Mouse (Mus musculus): ENCODE measurements around the gene Bmp2k. TPM values are rescaled to one million over a fixed set of nuclear protein-coding genes. Genes with fewer than 3 reads are reported as not detected.
A peak's percentile ranks its signal among the peaks of the same experiment; 100 is the strongest.

The Bmp2k gene
- total RNA-seq (2021), result 1 to 10 TPM; 8.9 to 9.1 TPM

DNA sequence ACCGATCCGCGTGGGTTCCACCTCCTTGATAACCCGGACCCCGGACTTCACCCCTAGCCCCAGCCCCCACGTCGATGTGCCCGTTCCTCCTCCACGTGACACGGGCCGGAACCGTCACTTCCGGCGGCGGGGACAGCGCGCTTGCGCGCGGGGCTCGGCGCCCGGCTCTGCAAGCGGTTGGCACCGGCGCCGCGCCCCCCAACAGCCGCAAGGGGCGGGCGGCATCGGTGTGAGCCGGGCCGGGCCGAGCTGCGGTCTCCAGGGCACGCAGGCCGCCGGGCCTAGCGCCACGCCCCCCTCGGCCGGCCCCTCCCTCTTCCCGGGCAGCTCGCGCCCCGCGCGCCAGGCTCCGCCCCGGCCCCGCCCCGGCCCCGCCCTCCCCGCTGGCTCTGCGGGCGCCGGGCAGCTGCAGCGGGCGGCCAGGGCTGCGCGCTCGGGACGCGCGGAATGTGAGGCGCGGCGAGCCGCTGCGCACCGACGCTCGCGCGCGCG, at the start of gene Bmp2k:
TSS of gene Bmp2k (plus strand) at position 380 of the 492 bp plus-strand sequence.
- intact Hi-C loops (cut with DNase I), result loop anchor here (2.0 to 5.0 kb wide), 3 partner anchors 79 to 205 kb away; partner anchors contain the start of gene Anxa3
- DNase-seq, result peak; percentile 87 to 93

DNA sequence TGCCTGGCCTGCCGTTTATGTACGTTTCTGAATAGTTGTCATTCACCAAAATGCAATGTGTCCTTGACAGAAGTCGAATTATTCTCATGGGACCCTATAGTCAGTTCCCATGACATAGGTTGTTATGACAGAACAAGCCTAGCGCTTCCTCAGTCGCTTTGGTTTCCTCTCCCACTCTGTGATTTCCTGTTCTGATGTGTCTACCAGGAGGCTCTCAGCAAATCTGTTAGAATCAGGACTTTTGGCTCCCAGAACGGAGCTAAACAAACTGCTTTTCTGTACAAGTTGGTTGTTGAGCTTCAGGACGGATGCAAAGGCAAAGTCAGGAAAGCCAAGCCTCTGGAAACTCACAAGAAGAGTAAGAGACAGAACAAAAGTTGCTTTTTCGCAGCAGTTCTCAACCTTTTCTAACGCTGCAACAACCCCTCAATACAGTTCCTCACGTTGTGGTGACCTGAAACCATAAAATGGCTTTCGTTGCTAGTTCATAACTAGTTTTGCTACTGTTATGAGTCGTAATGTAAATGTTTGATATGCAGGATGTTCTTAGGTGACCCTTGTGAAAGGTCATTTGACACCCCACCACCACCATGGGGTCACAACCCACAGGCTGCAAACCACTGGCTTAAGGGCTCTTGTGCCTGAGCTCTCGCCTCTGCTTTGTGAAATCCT, 48.5 kb upstream of the Bmp2k start:
- intact Hi-C loops (cut with DNase I), result no loop called here
- DNase-seq, result no peak

DNA sequence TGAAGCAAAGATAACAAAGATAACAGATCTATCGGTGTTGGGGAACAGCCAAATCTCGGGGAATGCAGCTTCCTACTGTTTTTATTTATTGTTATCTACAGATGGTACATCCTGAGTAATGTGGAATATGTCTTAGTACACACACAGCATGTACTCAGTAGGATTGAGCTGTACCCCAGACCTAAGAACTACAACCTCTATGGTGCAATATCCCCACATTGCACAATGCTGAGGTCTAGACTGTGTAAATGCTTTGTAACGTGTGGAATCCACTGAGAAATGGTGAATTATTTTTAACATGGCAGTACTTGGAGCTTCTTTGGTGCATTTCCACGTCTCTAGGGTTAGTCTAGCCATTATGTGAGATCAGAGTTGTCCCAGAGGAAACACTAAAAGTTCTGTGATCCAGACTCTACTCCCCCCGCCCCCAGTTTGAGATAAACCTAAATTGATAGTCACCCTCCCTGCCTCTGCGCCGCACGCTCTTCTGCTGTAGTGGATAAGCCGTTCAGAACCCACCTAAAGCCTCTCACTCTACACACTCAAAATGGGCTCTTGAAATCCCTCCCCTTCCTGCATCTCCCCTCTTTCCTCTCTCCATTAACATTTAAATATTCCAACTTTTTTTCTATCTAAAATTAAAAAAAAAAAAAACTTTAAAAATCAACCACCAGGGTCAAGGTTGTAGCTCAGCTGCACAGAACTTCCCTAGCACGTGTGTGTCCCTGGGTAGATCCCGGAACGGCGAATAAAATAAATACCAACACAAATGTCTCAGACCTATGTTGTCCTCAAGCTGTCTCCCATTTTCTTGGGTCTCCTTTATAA, 47.4 kb upstream of the Bmp2k start:
- intact Hi-C loops (cut with DNase I), result no loop called here

DNA sequence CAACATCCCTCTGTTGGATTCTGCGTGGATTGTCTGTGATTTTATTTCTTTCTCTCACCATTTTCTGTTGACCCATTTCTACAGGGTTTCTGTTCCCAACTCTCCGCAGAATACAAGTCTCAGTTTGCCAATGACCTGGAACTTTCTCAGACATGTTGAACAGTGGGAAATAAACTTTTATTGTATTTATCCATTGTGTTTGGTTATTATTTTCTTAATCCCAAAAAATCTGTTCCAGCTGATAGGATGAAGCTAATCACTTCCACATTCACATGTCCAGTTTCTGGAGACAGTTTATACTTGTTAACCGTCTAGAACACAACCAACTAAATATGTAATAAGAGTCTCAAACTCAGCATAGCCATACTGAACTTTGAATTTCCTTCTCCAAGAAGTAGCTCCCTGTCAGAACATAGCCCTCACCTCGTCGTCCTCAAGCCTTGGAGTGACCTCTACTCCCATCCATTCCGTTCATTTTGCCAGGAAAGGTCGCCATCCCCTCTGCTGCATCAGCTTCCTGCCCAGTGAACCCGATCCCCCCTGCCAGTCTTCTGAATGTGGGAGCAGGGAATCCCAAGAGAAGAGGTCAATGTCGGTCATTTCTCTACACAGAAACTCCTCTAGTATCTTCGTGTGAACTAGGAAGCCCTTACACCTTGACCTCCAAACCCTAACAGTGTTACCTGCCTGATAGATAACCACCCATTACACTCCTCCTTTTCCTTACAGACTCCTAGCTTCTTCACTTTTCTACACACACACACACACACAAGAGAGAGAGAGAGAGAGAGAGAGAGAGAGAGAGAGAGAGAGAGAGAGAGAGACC, 46.6 kb upstream of the Bmp2k start:
- no peak for DNase-seq
- intact Hi-C loops (cut with DNase I), result no loop called here

More for the DNA sequence above, 47.4 kb upstream of the Bmp2k start:
- DNase-seq, result no peak

DNA sequence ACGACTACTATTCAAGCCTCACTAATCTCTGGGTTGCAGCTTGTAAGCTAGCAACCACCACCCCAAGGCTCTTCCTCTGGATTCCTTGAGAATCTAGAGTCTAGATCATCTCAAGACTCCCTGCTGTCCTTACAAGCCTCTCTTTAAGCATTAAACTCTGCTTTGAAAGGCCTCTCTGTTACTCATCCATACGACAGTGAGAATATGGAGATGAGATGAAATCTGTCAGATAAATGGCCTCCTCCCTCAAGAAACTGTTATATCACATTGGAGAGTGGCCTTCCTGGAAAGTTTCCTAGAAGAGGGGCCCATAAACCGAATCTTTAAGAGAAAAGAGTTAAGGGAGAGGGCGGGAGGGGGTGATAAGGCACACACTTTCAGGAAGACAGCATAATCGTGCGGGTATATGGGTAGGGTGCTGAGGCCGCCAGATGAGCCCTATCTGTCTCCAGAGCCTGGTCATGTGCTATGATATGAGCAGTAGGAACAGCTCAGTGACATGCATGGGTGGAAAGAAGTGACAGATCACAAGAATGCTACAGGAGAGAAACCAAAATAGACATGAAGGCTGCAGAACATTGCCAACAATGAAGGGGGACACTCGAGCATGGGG, 45.9 kb upstream of the Bmp2k start:
- no peak for DNase-seq
- intact Hi-C loops (cut with DNase I), result no loop called here

DNA sequence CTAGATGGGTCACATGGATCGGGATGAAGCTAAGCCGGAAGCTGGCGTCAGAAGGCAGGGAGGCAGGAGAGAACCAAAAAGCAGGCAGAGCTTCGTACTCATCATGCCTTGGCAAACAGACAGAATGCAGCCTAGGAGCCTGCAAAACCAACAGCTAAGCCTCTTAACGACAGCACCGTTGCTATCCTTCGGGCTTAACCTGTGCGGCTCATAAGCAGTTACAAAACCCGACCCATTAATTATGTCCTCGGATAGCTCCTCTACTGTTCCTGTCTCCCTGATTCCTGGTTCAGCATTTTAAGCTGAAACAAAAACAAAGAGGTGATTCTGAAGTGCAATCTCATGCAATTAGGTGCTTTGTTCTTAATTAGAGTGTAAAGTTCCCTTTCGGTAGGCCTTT, 43.4 kb upstream of the Bmp2k start:
- intact Hi-C loops (cut with DNase I), result no loop called here
- DNase-seq, result no peak

DNA sequence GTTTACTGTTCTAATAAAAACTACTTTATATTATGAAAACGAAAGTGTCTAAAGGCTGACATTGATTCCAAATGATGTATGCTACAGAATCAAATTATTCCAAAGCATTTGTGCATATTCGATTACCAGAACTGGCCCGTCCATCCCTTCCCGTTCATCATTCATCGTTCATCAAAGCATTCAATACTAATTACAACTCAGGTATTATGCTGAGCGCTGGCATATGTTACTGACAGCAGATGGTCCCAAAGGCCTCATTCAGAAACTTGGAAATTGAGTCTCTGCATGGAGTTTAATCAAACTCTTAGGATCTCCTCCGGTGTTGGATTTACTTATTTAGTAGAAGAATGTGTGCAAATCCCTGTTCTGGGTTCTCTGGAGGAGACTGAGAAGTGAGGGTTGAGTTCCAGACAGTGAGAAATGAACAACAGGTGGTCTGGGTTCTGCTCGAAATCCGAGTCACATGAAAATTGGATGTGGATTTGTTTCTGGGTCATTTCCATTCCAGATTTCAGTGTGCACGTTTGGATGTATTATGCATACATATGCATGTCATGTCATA, 42.9 kb upstream of the Bmp2k start:
- intact Hi-C loops (cut with DNase I), result no loop called here
- DNase-seq, result no peak

DNA sequence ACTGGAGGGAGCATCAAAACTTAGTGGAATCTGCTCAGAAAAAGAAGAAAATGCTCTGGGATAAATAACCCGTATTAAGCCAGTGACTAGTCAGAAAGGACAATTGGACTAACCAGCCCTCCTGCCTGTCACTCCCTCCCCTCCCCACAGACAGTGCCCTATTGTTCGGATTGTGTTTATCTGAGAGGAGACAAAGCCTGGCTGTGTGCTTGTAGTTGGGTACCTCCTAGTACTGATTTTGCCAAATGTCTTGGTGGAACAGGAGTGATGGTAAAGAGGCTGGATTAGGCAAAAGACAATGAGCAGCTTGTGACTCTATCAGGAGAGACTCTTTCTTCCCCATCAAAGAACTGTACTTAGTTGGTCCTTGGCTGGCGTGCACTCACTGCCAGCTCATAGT, 40.6 kb upstream of the Bmp2k start:
- DNase-seq, result no peak
- intact Hi-C loops (cut with DNase I), result no loop called here

DNA sequence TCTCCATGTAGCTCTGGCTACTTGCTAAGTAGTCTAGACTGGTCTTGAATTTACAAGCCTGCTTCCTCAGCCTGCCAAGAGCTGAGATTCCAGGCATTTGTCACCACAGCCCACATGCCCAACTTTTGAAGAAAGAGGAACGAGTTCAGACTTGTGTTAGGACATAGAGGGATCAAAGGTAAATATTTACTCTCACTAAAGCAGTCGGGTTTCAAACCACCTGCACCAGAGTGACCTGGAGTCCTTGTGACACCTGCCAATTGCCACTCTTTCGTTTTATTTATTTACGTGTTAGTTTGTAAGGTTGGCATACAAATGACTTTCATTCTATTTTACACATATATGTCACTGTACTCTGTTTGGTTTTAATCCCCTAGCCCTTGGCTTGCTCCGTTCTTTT, 36.4 kb upstream of the Bmp2k start:
- no peak for DNase-seq
- intact Hi-C loops (cut with DNase I), result no loop called here

DNA sequence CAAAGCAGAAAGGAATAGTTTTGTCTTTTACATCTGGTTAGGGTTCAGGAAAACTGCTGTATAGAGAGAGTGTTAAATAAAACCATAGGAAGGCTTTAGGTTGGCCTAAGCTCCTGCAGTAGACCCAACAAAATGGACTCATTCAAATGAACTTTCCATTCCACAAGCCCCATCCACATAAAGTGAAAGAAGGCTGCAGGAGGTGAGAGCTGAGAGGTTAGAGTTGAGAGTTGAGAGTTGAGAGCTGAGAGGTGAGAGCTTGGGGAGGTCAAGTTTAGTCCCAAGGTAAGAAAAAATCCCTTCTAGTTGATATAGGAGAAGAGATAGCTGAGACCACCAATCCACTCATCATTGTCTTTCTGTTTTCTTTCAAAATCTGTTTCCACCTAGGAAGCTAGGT, 35.6 kb upstream of the Bmp2k start:
- intact Hi-C loops (cut with DNase I), result no loop called here

DNA sequence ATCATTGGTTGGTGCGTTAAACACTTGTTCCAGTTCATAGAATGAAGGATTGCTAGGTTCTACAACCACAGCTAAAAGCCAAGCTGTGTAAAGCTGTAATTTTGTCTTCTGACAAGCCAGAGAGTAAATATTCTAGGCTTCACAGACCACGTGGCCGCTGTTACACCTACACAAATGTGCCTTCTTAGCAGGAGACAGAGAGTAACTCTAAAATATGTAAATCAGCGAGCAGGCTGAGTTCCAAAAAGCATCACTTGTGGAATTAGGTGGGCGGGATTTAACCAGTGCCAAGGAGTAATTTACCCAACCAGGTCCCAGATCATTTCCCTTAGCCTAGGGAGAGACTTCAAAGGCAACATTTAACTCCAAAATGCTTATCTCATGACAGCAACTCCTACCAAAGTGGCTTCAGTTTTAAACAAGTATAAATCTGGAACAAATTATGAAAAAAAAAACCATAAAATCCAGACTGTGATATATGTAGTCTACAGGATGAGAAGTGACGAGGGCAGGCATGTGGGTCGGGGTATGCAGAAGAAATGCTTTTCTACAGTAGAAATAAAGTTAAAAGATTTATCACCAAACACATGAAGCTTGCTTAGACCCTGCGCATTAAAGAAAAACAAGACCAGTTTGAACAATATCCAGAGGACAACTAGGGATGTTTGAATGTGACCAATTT, 35.1 kb upstream of the Bmp2k start:
- intact Hi-C loops (cut with DNase I), result no loop called here
- no peak for DNase-seq

More for the DNA sequence above, 35.6 kb upstream of the Bmp2k start:
- no peak for DNase-seq

DNA sequence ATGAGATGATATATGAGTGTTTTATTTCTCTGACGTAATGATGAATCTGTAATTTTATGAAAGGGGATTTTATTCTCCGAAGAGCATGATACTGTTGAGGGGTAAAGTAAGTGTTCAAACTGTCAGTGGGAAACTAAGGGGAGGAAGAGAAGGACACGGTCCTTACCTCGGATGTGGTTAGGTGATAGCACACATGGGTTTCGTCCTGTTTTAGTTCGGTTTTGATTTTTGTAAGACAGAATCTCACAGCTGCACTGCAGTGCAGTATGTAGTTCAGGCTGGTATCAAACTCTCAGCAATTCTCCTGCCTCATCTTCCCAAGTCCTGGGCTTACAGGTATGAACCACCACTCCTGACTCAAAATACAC, 34.6 kb upstream of the Bmp2k start:
- intact Hi-C loops (cut with DNase I), result no loop called here
- no peak for DNase-seq

DNA sequence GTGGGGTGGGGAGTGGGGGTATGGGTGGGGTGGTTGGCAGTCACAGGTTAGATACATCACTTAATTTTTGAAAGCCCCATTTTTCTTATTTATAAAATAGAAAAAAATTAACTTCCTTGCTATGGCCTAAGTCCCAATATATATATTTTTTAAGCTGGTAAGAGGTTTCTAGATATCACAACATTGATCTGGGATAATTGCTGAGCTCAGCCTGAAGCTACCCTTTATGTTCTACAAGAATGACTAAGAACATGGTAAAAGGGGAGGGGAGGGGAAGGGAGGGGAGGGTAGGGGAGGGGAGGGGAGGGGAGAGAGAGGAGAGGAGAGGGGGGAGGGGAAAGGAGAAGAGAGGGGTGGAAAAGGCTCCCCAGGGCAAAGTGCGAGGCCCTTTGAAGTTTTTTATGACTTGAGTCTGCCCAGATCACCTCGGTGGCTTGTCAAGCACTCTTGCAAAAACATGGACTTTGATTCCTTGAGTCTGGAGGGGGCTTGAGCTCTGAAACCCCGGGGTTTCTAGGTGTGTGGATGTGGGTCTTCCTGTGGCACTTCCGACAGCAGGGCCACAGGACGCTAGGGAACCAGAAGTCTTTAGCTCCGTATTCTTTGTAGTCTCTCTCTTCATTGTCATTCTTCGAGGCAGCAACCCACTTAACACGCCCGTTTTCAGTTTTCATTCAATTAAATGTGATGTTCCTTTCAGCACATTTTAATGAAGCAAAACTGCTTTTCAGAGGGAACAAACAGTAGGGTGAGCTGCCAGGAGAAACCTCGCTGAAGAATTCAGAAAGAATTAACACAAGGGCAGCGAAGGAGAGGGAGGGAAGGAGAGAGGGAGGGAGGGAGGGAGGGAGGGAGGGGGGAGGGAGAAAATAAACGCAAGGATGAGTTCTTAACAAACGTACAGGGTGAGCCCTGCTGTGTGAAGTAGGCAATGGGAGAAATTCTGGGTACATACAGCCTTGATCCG, 33.1 kb upstream of the Bmp2k start:
- intact Hi-C loops (cut with DNase I), result no loop called here
- no peak for DNase-seq

DNA sequence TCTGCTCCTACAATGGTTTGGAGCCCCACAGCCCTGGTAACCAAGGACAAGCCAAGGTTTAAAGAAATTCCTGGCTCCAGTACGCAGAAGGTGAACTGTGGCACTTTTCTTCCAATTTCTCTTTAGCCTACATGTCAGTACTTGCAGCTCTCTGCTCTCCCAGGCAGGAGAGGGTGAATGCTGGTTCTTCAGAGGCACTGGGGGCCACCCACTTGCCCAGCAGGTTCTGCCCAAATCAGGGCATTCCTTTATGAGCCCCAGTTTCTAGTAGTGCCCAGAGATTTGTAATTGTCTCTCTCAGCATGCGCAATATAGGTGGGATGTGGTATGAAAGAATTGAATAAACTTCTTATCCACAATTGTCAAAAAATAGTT, 32.5 kb upstream of the Bmp2k start:
- DNase-seq, result no peak
- intact Hi-C loops (cut with DNase I), result no loop called here

DNA sequence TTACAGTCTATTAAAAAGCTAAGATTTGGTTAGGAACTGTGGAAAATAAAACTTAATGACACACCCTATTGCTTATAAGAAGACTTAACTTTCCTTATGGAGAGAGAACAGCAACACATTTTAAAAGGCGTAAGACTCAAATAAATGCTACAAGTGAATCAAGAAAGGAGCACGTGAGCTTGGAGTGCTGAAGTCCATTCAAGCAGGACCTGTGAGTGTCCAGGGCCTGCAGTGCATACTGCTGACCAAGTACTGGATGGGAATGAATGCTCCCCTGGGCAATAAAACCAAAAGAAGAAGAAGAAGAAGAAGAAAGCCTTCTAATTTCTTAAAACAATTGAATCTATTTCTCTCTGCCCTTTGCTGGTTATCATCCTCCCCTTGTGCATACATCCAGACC, 32.0 kb upstream of the Bmp2k start:
- DNase-seq, result no peak

DNA sequence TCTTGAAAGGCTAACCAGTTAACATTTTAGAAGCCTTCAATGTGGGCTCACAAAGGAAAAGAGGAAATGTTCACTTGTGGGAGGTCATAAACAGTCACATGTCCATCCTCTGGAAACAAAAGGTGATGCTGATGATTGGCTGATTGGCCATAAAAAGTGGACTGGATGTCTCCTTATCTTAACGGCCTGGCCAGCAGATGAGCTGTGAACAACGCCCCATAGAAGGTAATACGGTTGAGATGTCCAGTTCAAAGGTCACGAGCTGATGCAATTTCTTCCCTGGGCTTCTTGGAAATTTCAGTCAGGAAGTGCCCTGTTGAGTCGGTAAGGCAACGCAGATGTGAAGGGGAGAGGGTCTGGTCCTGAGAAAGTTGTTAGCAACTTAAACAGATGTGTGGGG, 28.9 kb upstream of the Bmp2k start:
- intact Hi-C loops (cut with DNase I), result no loop called here
- no peak for DNase-seq

More for the DNA sequence above, 32.0 kb upstream of the Bmp2k start:
- intact Hi-C loops (cut with DNase I), result no loop called here

DNA sequence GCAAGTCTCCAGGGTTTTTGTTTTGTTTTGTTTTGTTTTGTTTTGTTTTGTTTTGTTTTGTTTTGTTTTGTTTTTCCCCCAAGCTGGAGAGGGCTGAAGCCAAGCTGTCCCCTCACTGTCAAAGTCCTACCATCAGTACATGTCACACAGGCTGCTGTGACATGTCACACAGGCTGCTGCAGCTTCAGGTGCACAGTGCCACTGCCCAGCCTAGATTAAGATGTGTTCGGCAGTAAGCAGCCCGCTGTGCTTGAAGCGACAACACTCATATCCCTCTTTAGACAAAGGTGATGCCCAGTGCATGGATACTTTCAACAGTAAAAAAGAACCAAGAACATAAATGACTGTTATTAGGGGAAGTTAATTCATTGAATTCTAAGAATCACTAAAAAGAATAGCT, 28.5 kb upstream of the Bmp2k start:
- intact Hi-C loops (cut with DNase I), result no loop called here
- no peak for DNase-seq

DNA sequence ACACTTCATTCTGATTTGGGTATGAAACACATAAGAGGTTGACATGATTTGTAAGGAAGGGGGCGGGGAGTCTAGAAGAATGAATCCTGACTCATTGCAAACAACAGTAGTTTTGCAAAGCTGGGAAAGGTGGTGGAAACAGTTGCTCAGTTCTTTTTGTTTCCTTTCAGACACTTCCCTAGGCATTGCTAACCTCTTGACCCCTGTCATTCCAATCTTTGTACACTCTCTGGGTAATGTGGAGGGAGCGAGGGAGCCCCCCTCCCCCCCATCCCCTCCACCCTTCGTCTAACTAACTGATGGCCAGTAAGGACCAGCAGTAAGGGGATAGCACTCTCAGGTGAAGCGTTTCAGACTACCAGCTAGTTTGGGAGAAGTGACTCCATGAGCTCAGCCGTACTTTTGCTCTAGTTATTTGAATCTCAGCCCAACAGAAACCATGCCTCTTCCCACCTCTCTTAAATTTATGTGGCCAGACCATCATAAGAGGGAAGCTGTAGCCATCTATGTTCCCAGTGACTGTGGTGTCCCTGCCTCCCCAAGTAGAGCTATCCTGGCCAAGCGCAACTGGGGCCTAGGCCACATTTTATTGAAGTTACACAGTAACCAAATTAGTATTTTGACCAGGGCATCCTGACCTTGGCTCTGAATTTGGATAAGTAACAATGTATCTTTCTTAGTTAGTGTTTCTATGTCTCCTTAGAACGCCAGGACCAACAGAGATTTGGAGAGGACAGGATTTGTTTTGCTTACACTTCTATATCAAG, 27.6 kb upstream of the Bmp2k start:
- intact Hi-C loops (cut with DNase I), result no loop called here
- no peak for DNase-seq

Data from heart, postnatal 36 days (tissue).